Mouse (Mus musculus): ENCODE measurements around the gene Ap4e1. TPM values are rescaled to one million over a fixed set of nuclear protein-coding genes. Genes with fewer than 3 reads are reported as not detected.

Ap4e1 gene
- polyA plus RNA-seq (2014; fragmentation: Nextera tagmentation; extraction: Ambion mirVana): 9.8 and 11.9 TPM in 2 replicates

- Histone ChIP-seq H3K4me3 (ENCODE audit: low read depth, low read length) (peak within 1 kb of the TSS; percentile 89), H3K4me1 (ENCODE audit: control insufficient read depth, insufficient read depth, low read length) (0 out of 2 replicates have a peak, but pooled peaks cover 4% of the 10 kb centered on the region), H3K9me3 (ENCODE audit: control insufficient read depth, low read depth, low read length) (no peaks in the 10 kb centered on the region), H3K27ac (ENCODE audit: low read length) (peak within 1 kb of the TSS; percentile 69; the same call in 1 of the 2 replicates), H3K36me3 (ENCODE audit: control insufficient read depth, insufficient read depth, low read length) (peaks cover 8% of the 10 kb centered on the region), H3K4me2 (replicated peaks; ENCODE audit: low read depth, low read length) (peak within 1 kb of the TSS; percentile 53), H3K9ac (replicated peaks; ENCODE audit: low read depth, low read length) (peak within 1 kb of the TSS; percentile 77), H3K27me3 (ENCODE audit: control insufficient read depth, insufficient read depth, low read length) (no peaks in the 10 kb centered on the region)
- WGBS: 1% methylated on average over 40 of the region's 40 CpGs
- ATAC-seq (ENCODE audit: insufficient number of reproducible peaks, insufficient read depth, low FRiP score, low read depth): peak; percentile 88
Observed at GRCm38 (mm10) chr2:127008469-127008998, at the start of gene Ap4e1. Ap4e1 (plus strand) TSS chr2:127008717.

DNA sequence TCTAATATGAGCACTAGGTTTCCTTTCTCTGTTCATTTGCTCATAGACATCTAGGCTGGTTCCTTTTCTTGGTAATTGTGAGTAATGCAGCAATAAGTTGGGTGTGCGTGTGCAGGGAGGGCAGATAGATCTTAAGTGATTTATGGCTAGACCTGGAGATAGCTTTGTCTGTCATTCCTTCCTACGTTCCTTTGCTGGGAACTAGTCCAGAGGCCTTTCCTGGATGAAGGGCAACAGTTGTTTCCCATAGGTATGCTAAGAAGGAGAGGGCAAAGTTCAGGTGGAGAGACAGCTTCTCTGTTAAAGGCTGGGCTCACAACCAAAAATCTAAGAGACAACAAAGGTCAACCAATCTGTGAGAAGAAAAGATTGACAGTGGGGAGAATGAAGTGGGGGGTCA is 46.8 kb upstream of the Ap4e1 start:
- Histone ChIP-seq H3K4me1 (ENCODE audit: control insufficient read depth, insufficient read depth, low read length) (no peaks in the 10 kb centered on the region), H3K27ac (ENCODE audit: low read length) (no peak overlapping the region), H3K27me3 (ENCODE audit: control insufficient read depth, insufficient read depth, low read length) (no peaks in the 10 kb centered on the region), H3K9ac (replicated peaks; ENCODE audit: low read depth, low read length) (no peak overlapping the region), H3K4me3 (ENCODE audit: low read depth, low read length) (no peak overlapping the region), H3K9me3 (ENCODE audit: control insufficient read depth, low read depth, low read length) (no peaks in the 10 kb centered on the region), H3K4me2 (replicated peaks; ENCODE audit: low read depth, low read length) (no peak overlapping the region), H3K36me3 (ENCODE audit: control insufficient read depth, insufficient read depth, low read length) (no peaks in the 10 kb centered on the region)
- ATAC-seq (ENCODE audit: insufficient number of reproducible peaks, insufficient read depth, low FRiP score, low read depth): no peak
- 73% methylated on average over 2 of the region's 2 CpGs for WGBS

DNA sequence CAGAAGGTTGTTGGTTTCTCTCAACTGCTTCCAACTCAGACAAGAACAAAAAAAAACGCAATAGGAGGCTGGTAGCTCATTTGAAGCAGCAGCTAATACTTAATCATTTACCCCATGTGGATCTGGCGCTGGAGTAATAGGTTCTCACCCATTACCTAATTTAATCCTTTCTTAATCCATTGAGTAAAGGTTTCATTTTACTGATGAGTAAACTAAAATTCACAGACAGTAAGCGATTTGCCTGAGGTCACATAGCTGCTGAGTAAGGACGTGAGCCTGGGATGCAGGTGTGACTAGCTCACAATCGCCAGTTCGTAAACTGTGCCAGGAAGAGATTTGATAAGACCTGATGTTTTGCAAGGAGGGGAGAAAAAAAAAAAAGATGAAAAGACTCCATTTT is 31.1 kb upstream of the Ap4e1 start:
- ATAC-seq (ENCODE audit: insufficient number of reproducible peaks, insufficient read depth, low FRiP score, low read depth): no peak
- Histone ChIP-seq H3K27me3 (ENCODE audit: control insufficient read depth, insufficient read depth, low read length) (no peaks in the 10 kb centered on the region), H3K9me3 (ENCODE audit: control insufficient read depth, low read depth, low read length) (no peaks in the 10 kb centered on the region), H3K4me1 (ENCODE audit: control insufficient read depth, insufficient read depth, low read length) (no peaks in the 10 kb centered on the region), H3K27ac (ENCODE audit: low read length) (no peak overlapping the region), H3K36me3 (ENCODE audit: control insufficient read depth, insufficient read depth, low read length) (no peaks in the 10 kb centered on the region), H3K4me2 (replicated peaks; ENCODE audit: low read depth, low read length) (no peak overlapping the region), H3K9ac (replicated peaks; ENCODE audit: low read depth, low read length) (no peak overlapping the region), H3K4me3 (ENCODE audit: low read depth, low read length) (no peak overlapping the region)
- WGBS: 67% methylated on average over 6 of the region's 6 CpGs

GRCm38 (mm10) chr2:126983221-126983620 is 25.3 kb upstream of the Ap4e1 start:
- 65% methylated on average over 4 of the region's 4 CpGs for WGBS
- Histone ChIP-seq H3K27ac (ENCODE audit: low read length) (no peak overlapping the region), H3K4me1 (ENCODE audit: control insufficient read depth, insufficient read depth, low read length) (no peaks in the 10 kb centered on the region), H3K36me3 (ENCODE audit: control insufficient read depth, insufficient read depth, low read length) (no peaks in the 10 kb centered on the region), H3K9ac (replicated peaks; ENCODE audit: low read depth, low read length) (no peak overlapping the region), H3K27me3 (ENCODE audit: control insufficient read depth, insufficient read depth, low read length) (no peaks in the 10 kb centered on the region), H3K4me2 (replicated peaks; ENCODE audit: low read depth, low read length) (no peak overlapping the region), H3K4me3 (ENCODE audit: low read depth, low read length) (no peak overlapping the region), H3K9me3 (ENCODE audit: control insufficient read depth, low read depth, low read length) (no peaks in the 10 kb centered on the region)
- ATAC-seq (ENCODE audit: insufficient number of reproducible peaks, insufficient read depth, low FRiP score, low read depth): no peak

GRCm38 (mm10) chr2:126989919-126990318 is 18.6 kb upstream of the Ap4e1 start:
- H3K4me1 ChIP-seq (ENCODE audit: control insufficient read depth, insufficient read depth, low read length): peaks cover 10% of the 10 kb centered on the region; the same call in 1 of the 2 replicates
- no peaks in the 10 kb centered on the region for H3K36me3 ChIP-seq (ENCODE audit: control insufficient read depth, insufficient read depth, low read length)
- no peak overlapping the region for H3K4me2 ChIP-seq (replicated peaks; ENCODE audit: low read depth, low read length)
- WGBS: 71% methylated on average over 6 of the region's 6 CpGs
- H3K27me3 ChIP-seq (ENCODE audit: control insufficient read depth, insufficient read depth, low read length): no peaks in the 10 kb centered on the region
- H3K9ac ChIP-seq (replicated peaks; ENCODE audit: low read depth, low read length): no peak overlapping the region
- no peak for ATAC-seq (ENCODE audit: insufficient number of reproducible peaks, insufficient read depth, low FRiP score, low read depth)
- no peaks in the 10 kb centered on the region for H3K9me3 ChIP-seq (ENCODE audit: control insufficient read depth, low read depth, low read length)
- no peak overlapping the region for H3K4me3 ChIP-seq (ENCODE audit: low read depth, low read length)
- H3K27ac ChIP-seq (ENCODE audit: low read length): no peak overlapping the region

DNA sequence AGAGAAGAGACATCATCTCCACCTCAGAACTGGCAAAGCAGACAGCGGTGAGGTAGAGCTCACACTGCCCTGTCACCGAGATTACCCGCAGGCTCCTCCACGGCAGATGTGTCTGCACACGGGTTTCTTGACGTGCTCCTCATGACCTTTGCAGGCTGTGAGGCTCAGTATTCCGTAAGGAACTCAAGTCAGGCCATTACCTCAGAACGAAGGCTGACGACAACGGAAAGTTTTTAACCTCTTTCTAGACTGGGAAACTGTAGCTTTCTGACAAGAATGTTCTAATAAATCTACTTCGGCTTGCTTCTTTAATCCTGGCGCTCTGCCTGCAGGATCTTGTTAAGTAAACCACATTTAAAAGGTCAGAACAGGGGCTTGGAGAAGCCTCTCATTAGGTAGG is 15.8 kb upstream of the Ap4e1 start:
- H3K27me3 ChIP-seq (ENCODE audit: control insufficient read depth, insufficient read depth, low read length): no peaks in the 10 kb centered on the region
- H3K4me3 ChIP-seq (ENCODE audit: low read depth, low read length): no peak overlapping the region
- no peak overlapping the region; the same call in 1 of the 2 replicates for H3K4me2 ChIP-seq (replicated peaks; ENCODE audit: low read depth, low read length)
- no peaks in the 10 kb centered on the region for H3K36me3 ChIP-seq (ENCODE audit: control insufficient read depth, insufficient read depth, low read length)
- no peaks in the 10 kb centered on the region for H3K9me3 ChIP-seq (ENCODE audit: control insufficient read depth, low read depth, low read length)
- H3K4me1 ChIP-seq (ENCODE audit: control insufficient read depth, insufficient read depth, low read length): peaks cover 10% of the 10 kb centered on the region; the same call in 1 of the 2 replicates
- WGBS: 22% methylated on average over 12 of the region's 12 CpGs
- no peak overlapping the region for H3K9ac ChIP-seq (replicated peaks; ENCODE audit: low read depth, low read length)
- peak overlapping the region; percentile 53; the same call in 1 of the 2 replicates for H3K27ac ChIP-seq (ENCODE audit: low read length)
- no peak for ATAC-seq (ENCODE audit: insufficient number of reproducible peaks, insufficient read depth, low FRiP score, low read depth)

DNA sequence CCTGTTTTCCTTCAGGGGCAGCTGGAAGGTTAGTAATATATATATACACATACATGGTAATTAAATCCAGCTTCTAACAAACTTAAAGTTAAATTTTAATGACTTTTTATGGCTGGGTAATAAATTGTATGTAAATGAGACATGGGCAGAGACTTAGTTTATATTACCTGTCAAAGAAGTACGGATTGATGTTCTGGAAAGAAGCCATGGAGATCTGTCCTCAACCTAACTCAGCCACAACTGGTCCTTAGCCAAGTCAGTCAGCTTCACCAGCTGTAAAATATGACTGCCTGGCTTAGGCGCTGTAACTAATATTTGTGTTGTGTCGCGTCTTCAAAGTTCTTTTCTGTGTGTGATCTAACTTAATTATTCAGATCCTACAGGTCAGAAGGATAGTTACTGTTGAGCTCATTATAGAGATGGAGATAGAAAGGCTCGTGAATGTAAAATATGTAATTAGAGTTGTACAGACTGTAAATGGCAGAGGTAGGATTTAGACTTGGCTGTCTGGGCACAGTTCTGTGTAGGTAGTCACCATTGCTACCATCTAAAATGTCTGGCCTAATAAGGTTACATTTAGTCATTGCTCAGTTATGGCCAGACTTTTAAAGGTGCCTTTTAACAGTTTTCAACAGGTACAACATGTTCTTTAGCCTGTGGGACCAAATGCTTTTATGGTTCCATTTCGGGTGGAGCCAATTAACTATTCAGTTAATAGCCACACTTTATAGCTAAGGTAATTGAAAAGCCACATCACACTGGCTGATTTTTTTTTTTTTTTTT is 13.9 kb upstream of the Ap4e1 start:
- ATAC-seq (ENCODE audit: insufficient number of reproducible peaks, insufficient read depth, low FRiP score, low read depth): no peak
- no peak overlapping the region for H3K4me2 ChIP-seq (replicated peaks; ENCODE audit: low read depth, low read length)
- H3K27ac ChIP-seq (ENCODE audit: low read length): no peak overlapping the region
- H3K4me1 ChIP-seq (ENCODE audit: control insufficient read depth, insufficient read depth, low read length): peaks cover 10% of the 10 kb centered on the region; the same call in 1 of the 2 replicates
- 40% methylated on average over 6 of the region's 6 CpGs for WGBS
- H3K27me3 ChIP-seq (ENCODE audit: control insufficient read depth, insufficient read depth, low read length): no peaks in the 10 kb centered on the region
- H3K9ac ChIP-seq (replicated peaks; ENCODE audit: low read depth, low read length): no peak overlapping the region
- no peaks in the 10 kb centered on the region for H3K36me3 ChIP-seq (ENCODE audit: control insufficient read depth, insufficient read depth, low read length)
- H3K9me3 ChIP-seq (ENCODE audit: control insufficient read depth, low read depth, low read length): no peaks in the 10 kb centered on the region
- no peak overlapping the region for H3K4me3 ChIP-seq (ENCODE audit: low read depth, low read length)

DNA sequence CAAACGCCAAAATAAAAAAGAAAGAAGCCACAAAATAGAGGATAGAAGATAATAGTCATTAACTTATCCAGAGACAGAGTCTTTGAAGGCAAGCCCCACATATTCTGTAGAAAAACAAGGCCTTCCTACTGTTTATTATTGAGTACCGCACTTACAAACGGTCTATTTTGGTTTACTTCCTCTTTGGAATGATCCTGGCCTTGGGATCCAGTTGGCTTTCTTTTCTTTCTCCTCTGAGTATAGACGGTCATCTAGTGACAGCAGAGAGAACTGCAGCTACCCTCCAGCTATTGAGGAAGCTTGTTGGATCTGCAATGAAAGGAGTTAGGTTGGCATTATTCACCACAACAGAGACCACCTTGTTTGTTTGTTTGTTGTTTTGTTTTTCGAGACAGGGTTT is 11.8 kb upstream of the Ap4e1 start:
- Histone ChIP-seq H3K9ac (replicated peaks; ENCODE audit: low read depth, low read length) (no peak overlapping the region), H3K9me3 (ENCODE audit: control insufficient read depth, low read depth, low read length) (no peaks in the 10 kb centered on the region), H3K36me3 (ENCODE audit: control insufficient read depth, insufficient read depth, low read length) (no peaks in the 10 kb centered on the region), H3K27ac (ENCODE audit: low read length) (no peak overlapping the region), H3K4me1 (ENCODE audit: control insufficient read depth, insufficient read depth, low read length) (peaks cover 10% of the 10 kb centered on the region; the same call in 1 of the 2 replicates), H3K27me3 (ENCODE audit: control insufficient read depth, insufficient read depth, low read length) (no peaks in the 10 kb centered on the region), H3K4me3 (ENCODE audit: low read depth, low read length) (no peak overlapping the region), H3K4me2 (replicated peaks; ENCODE audit: low read depth, low read length) (no peak overlapping the region)
- ATAC-seq (ENCODE audit: insufficient number of reproducible peaks, insufficient read depth, low FRiP score, low read depth): no peak
- WGBS: 20% methylated on average over 5 of the region's 5 CpGs
